Mouse (Mus musculus) olfactory bulb, adult 2 months (tissue): ENCODE results near the gene Atxn10.

Experiments used
- CTCF ChIP-seq: fragments of 200-500 bp; IDR thresholded peaks from 2 replicates; pipeline ENCODE4 v1.5.1; 2012; ENCODE audit warnings: low read depth, mild to moderate bottlenecking, low read length, moderate library complexity; ENCODE audit not compliant: insufficient read depth
- POLR2A ChIP-seq: fragments of 200-500 bp; IDR thresholded peaks from 2 replicates; pipeline ENCODE4 v1.6.1; 2012; ENCODE audit warnings: mild to moderate bottlenecking, low read depth, low read length, moderate library complexity; ENCODE audit not compliant: insufficient read depth

- TF ChIP-seq CTCF, result no peak
- TF ChIP-seq POLR2A, result no peak
Measured at GRCm38 (mm10) chr15:85420686-85421085, 84.6 kb downstream of the Atxn10 start.
